In genomic region chr4:154622521-154622920, GRCm38 (mm10) we compare ENCODE assay signal across 26 mouse cellular contexts. TPM values are rescaled to one million over a fixed set of nuclear protein-coding genes. Genes with fewer than 3 reads are reported as not detected.
DNase-seq lines count a peak whose midpoint lies in the region.
"Had no signal": no experiment of that assay in that cellular context is flagged by ENCODE, and none has a peak within 500 bp of the region (broad histone marks: within the 10 kb centered on the region; RNA-seq: fewer than 3 reads in every experiment).

No protein-coding gene starts in this region.

- peaks cover 87% of the 10 kb centered on the region for H3K4me1 ChIP-seq in embryonic facial prominence, embryonic 10.5 days

- no peak overlapping the region for H3K4me3 ChIP-seq in embryonic facial prominence, embryonic 10.5 days
- H3K4me3 ChIP-seq: embryonic facial prominence, embryonic 12.5 days; forebrain, embryonic 13.5 days; forebrain, embryonic 15.5 days had no signal

- 94% methylated on average over 4 of the region's 4 CpGs for WGBS in embryonic facial prominence, embryonic 10.5 days

- H3K36me3 ChIP-seq in embryonic facial prominence, embryonic 10.5 days (replicated peaks): 0 out of 2 replicates have a peak, but pooled peaks cover 3% of the 10 kb centered on the region
- H3K36me3 ChIP-seq: embryonic facial prominence, embryonic 12.5 days; forebrain, embryonic 15.5 days; G1E had no signal

- DNase-seq in cerebellum, postnatal 10 days: peak; percentile 87 to 88
- no peak for DNase-seq in cerebellum, adult 11-12 months
- peak; percentile 39 to 56 for DNase-seq in cerebellum, postnatal 25 days
- no peak for DNase-seq in cerebellum, adult 18-20 months
- peak; percentile 88 for DNase-seq in heart, adult 11 months
- no peak for DNase-seq in heart, postnatal 25 days (ENCODE audit: low spot score)
- DNase-seq in embryonic facial prominence, embryonic 10.5 days (ENCODE audit: low spot score): no peak
- DNase-seq: adrenal gland, adult 8-10 months; adrenal gland, postnatal 14 days; adrenal gland, postnatal 36 days; B cell, adult 2 months; cerebellum, adult 11 months; cerebellum, adult 8-10 months; embryo, embryonic 11 days; forebrain, postnatal 0 days had no signal

- intact Hi-C loops in heart, postnatal 25 days (cut with DNase I): no loop called here

- no peaks in the 10 kb centered on the region for H3K9me3 ChIP-seq in embryonic facial prominence, embryonic 10.5 days
- H3K9me3 ChIP-seq: embryonic facial prominence, embryonic 12.5 days; forebrain, embryonic 13.5 days; forebrain, embryonic 15.5 days had no signal

- H3K27ac ChIP-seq in embryonic facial prominence, embryonic 10.5 days (replicated peaks): peak overlapping the region; percentile 22; the same call in 1 of the 2 replicates
- H3K27ac ChIP-seq: embryonic facial prominence, embryonic 12.5 days; forebrain, embryonic 13.5 days; forebrain, embryonic 15.5 days had no signal

- H3K27me3 ChIP-seq in embryonic facial prominence, embryonic 10.5 days (replicated peaks; ENCODE audit: low read depth, poor library complexity, severe bottlenecking): peaks cover 72% of the 10 kb centered on the region
- H3K27me3 ChIP-seq: CH12.LX; embryonic facial prominence, embryonic 12.5 days; forebrain, embryonic 13.5 days; forebrain, embryonic 15.5 days had no signal

RNA-seq across cellular contexts. Expression of gene Prdm16, which starts 14.2 kb away (rescaled TPM):
- total RNA-seq in heart, postnatal 25 days (2021): 10 to 100 TPM; 12.9 to 13.4 TPM
- polyA plus RNA-seq in embryonic facial prominence, embryonic 10.5 days (2016; fragmentation: Nextera tagmentation; extraction: Ambion mirVana): 33.9 and 44.5 TPM in 2 replicates
- total RNA-seq: CH12.LX had no signal
- polyA plus RNA-seq: G1E, Patski had no signal

RNA-seq across cellular contexts. Expression of gene Actrt2, which starts 45.1 kb away (rescaled TPM):
- not detected for total RNA-seq in heart, postnatal 25 days (2021)
- polyA plus RNA-seq in embryonic facial prominence, embryonic 10.5 days (2016; fragmentation: Nextera tagmentation; extraction: Ambion mirVana): not detected in 2 replicates
- total RNA-seq: adrenal gland, adult 18-20 months; adrenal gland, adult 8-10 months; adrenal gland, postnatal 14 days; adrenal gland, postnatal 36 days; CH12.LX; common myeloid progenitor, adult 5-6 weeks; forebrain, postnatal 0 days; G1E had no signal
- polyA plus RNA-seq: activated CD4-positive, CD25-positive, alpha-beta regulatory T cell, adult 4 months; CD4-positive, CD25-positive, alpha-beta regulatory T cell, adult 4 months; embryonic facial prominence, embryonic 12.5 days; embryonic facial prominence, embryonic 14.5 days; forebrain, embryonic 13.5 days; forebrain, embryonic 15.5 days; forebrain, postnatal 0 days; G1E; Patski had no signal

Comparison
In these comparisons a context has a peak if more than half of its experiments do, and no peak if none do; other contexts are left out.
1. DNase-seq: peak in cerebellum, postnatal 10 days (2 of 2), cerebellum, postnatal 25 days (2 of 2) and heart, adult 11 months (single experiment); none in cerebellum, adult 11-12 months (single experiment), cerebellum, adult 18-20 months (0 of 2), heart, postnatal 25 days (single experiment) and embryonic facial prominence, embryonic 10.5 days (single experiment).